Mouse (Mus musculus) layer of hippocampus, postnatal 36 days (tissue): Measurements from ENCODE around the gene Zan. TPM values are rescaled to one million over a fixed set of nuclear protein-coding genes. Genes with fewer than 3 reads are reported as not detected.

ENCODE experiments used
- DNase-seq, 2 experiments: peaks; one replicate each; pipeline ENCODE4 v3.0.0; 2022
- total RNA-seq, 2 experiments: library from RNA; stranded (reverse); gene quantifications; 2 replicates each; pipeline ENCODE4 v1.2.3; 2021

Zan gene
- total RNA-seq, 2 experiments from 2014 or later, result 0.10 to 0.13 TPM

- no peak for DNase-seq
Measured at GRCm38 (mm10) chr5:137414253-137414652, 62.6 kb downstream of the Zan start.

DNA sequence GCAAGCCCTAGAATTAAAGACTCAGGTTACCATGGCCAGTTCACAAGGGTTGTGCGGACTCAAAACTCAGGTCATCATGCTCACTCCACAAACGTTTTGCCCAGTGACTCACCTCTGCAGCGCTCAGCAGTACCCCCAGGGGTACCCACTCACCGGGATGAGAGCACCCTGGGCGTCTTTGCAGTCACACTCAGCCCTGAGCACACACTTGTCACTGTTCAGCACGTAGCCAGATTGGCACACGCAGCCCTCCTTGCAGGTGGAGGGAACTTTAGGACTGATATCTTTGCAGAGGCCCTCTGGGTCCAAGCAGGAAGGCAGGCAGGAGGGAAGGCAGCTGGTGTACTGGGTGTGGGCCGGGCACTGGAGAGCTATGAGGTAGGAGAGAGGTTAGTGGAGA, 65.6 kb downstream of the Zan start:
- DNase-seq, result no peak

GRCm38 (mm10) chr5:137410549-137410948, 66.3 kb downstream of the Zan start:
- DNase-seq, result no peak

GRCm38 (mm10) chr5:137410066-137410465, 66.8 kb downstream of the Zan start:
- no peak for DNase-seq

- peak in 1 of 2 experiments; percentile 41 for DNase-seq
Measured at GRCm38 (mm10) chr5:137409451-137409850, 67.4 kb downstream of the Zan start.

- no peak for DNase-seq
Measured at GRCm38 (mm10) chr5:137404081-137404480, 72.8 kb downstream of the Zan start.

DNA sequence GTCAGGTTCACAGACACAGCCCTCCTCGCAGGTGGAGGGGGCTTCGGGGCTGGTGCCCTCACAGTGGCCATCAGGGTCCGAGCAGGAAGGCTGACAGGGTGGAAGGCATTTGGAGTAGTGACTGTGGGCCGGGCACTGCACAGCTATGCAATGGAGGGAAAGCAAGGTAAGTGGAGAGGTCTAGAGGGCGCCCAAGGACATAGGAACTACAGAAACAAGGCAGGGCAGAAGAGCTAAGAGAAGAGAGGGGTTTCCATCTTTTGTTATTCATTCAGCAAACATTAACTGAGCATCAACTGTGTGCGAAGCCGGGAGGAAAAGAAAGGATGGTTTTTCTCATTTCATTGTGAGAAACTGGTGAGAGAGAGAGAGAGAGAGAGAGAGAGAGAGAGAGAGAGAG, 82.4 kb downstream of the Zan start:
- DNase-seq, result no peak

DNA sequence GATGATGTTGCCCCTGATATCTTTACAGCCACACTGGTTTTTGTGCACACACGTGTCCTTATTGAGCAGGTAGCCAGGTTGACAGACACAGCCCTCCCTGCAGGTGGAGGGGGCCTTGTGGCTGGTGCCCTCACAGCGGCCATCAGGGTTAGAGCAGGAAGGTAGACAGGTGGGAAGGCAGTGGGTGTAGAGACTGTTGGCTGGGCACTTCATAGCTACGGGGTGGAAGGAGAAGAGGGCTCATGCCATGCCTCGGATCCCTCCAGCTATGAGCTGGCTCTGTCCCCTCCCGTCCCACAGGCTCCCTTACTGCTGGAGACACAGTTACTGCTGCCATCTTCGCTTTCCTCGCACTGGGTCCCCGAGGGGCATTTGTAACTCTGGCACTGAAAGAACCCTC, 85.2 kb downstream of the Zan start:
- DNase-seq, result no peak

DNA sequence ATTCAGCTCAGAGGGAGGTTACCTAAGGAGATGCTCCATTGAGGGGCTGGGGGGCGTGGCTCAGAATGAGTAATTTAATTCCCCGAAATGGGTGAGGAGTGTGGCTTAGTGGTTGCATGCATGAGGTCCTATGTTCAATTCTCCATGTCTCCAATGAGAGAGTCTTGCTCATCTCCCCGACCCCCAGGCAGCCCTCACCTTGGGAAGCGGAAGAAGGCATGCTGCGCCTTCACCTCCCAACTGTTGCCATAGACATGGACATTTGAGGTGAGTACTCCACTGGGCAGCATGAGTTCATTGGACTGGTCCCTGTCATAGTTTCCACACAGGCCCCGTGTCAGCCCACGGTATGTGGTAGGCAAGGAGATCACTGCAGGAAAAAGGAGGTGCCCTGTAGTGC, 90.2 kb downstream of the Zan start:
- no peak for DNase-seq

- no peak for DNase-seq
Measured at GRCm38 (mm10) chr5:137383441-137383840, 93.4 kb downstream of the Zan start.

DNA sequence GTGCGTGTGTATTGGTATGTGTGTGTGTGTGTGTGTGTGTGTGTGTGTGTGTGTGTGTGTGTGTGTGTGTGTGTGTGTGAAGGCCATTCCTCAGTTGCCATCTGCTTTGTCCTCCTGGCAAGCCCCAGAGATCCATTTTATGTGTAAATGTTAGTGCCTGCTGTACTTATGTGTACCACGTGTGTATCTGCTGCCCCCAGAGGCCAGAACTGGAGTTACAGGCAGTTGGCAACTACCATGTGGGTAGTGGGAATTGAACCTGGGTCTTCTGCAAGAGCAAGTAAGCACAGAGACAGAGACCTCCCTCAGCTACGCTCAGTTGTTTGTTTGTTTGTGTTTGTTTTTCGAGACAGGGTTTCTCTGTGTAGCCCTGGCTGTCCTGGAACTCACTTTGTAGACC, 95.7 kb downstream of the Zan start:
- DNase-seq, result no peak

DNA sequence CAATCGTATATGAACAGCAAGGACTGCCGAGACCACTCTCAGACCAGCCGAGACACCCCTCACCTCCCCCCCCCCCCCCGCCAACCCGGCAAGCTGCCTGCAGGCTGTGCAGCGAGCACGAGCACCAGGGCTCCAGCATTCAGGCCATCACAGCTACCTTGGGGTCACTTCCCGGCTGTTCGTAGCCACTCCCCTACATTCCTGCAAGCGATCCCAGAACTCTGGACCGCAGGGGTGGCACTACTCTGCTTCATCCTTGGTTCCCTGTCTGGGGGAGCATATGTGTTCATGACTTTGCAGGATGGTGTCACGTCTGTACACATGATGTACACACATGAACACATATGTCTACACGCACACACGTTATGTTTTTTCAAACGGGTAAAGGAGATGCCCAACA, 99.3 kb downstream of the Zan start:
- DNase-seq, result no peak

GRCm38 (mm10) chr5:137377176-137377575, 99.7 kb downstream of the Zan start:
- DNase-seq, result no peak

- DNase-seq, result no peak
Measured at GRCm38 (mm10) chr5:137376722-137377121, 100.1 kb downstream of the Zan start.

GRCm38 (mm10) chr5:137376198-137376597, 100.7 kb downstream of the Zan start:
- no peak for DNase-seq

DNA sequence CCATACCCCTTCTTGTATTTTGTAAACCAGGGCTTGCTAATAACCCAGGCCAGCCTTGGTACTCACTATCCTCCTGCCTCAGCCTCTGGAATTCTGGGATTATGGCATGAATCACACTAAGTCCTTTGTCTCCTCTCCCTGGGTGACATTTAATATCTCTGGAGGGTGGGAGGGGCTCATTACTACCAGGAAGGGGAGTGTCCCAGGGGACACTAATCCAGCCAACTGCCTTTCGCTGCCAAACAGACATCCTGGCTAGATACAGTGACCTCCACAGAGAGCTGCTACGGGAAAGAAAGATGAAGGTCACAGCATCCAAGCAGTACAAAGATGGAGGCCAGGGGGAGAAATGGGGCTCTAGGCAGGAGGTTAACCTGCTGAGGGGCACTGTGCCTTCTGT, 101.2 kb downstream of the Zan start:
- no peak for DNase-seq

DNA sequence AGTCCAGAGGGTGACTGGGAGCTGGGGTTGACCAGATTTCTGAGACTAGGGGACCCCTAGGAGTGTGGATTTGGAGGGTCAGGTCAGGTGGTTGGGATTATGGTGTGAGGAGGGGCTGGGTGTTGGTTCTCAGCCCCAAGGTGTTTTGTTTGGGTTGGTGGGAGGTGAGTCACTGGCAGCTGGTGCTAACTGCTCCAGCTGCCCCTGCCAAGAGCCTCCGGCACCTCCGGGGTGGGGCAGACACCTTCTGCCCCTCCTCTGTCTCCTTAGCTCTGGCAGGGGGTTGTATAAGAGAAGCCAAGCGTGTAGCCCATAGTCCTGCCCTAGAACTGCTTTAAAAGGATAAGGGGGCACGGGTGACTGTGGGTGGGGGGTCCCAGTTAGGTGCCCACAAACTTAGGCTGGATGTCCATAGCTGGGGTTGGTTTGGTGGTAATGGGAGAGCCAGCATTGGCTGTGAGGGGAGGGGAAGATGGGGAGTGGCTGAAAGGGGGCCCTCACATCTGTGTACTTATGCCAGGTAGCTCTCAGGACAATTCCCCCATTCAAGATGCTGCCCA, 102.3 kb downstream of the Zan start:
- DNase-seq, result no peak

DNA sequence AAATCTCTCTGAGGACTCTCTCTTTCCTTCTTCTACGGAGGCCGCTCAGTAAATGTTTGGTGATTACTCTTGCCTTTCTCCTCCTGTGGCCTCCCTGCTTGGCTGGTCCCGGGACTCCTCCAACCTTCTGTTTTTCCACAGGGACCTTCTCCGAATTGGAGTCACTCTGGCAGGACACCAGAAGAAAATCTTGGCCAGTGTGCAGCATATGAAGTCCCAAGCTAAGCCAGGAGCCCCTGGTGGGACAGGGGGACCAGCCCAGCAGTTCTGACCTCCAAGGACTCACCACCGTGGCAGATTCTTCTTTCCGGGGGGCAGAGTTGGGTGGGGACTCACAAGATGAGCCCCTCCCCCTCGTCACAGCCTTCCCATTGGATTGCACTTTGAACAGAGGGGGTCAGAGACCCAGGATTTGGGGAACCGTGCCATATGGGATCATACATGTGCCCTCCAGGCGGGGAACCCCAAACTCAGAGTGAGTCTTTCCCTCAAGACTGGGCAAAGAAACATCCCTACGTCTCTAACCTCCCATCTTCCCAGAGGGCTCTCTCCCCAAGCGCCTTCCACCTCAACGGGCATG, 103.4 kb downstream of the Zan start:
- DNase-seq, result no peak

- no peak for DNase-seq
Measured at GRCm38 (mm10) chr5:137369665-137370064, 107.2 kb downstream of the Zan start.

DNA sequence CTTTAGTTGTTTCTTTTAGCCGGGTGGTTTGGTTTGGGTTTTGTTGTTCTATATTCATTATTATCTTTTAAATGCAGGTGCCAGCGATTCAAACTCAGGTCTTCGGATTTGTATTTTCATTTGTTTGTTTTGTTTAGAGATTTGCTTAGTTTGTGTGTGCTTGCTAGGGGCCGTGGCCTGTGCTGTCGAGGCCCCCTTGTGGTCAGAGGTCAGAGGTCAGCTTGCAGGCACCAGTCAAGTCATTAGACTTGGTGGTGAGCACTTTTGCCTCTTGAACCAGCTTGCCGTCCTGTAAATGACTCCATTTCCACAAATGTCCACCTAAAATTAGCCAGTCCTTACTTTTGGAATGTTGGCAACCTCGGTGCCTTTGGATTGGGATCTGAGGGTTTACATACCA, 118.5 kb downstream of the Zan start:
- no peak for DNase-seq

- DNase-seq, result no peak
Measured at GRCm38 (mm10) chr5:137354091-137354490, 122.8 kb downstream of the Zan start.

DNA sequence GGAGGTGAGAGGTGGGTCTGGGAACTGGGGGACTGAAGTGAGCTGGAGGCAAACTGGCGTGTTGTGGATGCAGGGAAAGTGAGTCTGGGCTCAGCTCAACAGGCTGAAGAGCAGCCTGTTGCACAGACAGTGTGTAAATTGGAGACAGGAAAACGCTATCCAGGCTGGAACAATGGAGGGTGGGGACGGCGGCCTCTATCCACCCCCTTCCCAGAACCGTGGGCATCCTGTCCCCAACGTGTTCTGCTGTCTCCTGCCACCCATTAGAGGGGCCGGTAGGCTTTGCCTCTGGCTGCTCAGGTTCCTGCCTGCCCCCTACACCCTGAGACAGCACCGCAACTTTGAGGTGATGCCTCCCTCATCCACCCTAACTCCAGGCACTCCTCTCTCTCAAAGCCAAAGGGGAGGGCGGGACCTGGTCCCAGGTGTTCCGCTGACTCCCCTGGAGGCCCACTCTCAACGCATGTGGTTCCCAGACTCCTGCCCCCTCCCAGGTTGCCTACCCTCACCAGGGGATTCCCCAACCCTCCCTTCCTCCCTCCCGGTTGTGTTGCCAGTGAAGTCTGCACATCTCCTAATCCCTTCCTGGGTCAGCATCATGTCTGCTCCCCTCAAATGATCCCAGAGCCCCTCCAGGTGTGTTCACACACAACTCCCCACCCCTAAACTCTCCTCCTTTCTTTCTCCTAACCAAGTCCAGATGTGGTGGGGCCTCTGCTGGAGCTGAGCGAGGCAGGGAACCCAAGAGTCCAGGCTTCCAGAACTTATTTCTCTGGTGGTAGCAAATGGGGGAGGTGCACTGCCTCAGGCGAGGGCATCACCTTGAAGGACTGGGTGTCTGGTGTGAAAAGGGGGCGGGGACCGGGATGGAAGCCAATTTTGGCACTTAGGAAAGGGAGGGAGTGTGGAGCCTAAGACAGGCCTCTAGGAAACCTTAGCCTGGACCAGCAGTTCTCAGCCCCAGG, 124.6 kb downstream of the Zan start:
- DNase-seq, result no peak

- no peak for DNase-seq
Measured at GRCm38 (mm10) chr5:137351394-137351793, 125.5 kb downstream of the Zan start.

DNA sequence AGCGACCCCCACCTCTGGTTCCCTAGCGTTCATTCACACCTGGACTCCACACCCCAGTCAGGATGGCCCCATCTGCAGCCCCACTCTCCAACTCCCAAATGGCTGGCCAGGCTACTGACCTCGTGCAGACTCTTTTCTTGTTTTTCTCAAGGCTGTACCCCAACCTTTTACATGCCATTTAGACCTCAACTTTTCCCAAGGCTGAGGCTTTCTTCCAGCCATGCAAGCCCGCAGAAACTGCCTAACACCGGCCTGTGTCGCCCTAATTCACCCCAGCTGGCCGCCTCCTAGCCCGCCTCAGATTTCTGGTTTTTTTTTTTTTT, 125.8 kb downstream of the Zan start:
- no peak for DNase-seq
